Mouse (Mus musculus): ENCODE data around the gene Sars2.

- TF ChIP-seq CTCF (IDR thresholded peaks at IDR 0.05; ENCODE audit: insufficient read depth, low read depth, low read length) (no peak), POLR2A (IDR thresholded peaks at IDR 0.05; ENCODE audit: insufficient read depth, low read depth, low read length) (no peak)
These were observed 27.1 kb upstream of the Sars2 start for GRCm38 (mm10) chr7:28714667-28715066.

All from olfactory bulb, adult 2 months (tissue).